Mouse (Mus musculus): ENCODE measurements around the gene Ift52.

Ift52 gene

DNA sequence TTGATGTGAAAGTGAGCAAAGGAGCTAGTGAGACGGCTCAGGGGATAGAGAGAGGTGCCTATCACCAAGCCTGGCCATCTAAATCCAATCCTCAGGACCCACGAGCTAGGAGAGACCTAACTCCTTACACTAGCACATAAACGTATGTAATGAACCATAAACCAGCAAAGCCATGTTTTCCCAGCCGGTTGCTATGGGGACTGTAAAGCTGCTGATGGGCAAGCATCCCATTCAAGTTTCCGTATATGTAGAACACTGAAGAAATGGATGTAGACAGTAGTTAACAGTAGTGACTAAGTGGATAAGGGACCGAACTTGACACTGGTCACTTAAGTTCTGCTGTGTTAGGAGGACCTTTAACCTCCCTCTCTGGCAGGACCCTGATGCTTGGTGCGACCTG lies 56.9 kb downstream of the Ift52 start:
- DNase-seq (ENCODE audit: low read depth, low spot score), result no peak

DNA sequence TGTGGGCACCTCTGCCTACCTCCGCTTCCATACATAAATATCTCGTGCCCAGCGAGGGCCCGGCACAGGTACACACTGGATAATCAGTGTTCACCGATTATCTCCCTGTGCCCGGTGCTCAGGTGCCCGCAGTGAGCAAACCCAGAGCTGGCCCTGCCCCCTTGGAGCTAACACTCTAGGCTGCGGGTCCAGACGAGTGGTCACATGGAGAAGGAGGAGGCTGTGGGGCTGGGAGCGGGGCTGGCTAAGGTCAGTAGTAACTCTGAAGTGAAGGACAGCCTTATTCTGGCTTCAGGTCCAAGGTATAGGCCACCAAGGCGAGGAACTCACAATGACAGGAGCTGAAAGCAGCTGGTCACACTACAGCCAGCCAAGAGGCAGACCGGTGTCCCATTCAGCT lies 57.7 kb downstream of the Ift52 start:
- no peak for DNase-seq (ENCODE audit: low read depth, low spot score)

DNA sequence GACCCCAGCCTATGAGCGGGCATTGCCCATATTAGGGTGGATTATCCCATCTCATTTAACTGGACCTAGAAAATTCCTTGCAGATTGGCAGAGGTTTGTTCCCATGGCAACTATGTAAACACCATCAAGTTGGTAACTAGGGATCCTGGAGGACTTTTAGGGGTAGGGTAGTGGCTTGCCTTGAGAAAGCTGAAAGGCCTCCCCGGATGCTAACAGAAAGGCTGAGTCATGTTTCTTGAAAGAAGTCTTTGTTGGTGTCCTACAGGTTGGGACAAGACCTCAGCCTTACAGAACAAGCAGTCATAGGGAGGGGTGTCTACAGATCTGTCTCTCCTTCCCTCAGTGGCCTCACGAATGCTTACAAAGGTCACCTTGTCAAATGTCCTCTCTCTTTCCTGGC lies 58.1 kb downstream of the Ift52 start:
- DNase-seq (ENCODE audit: low read depth, low spot score), result no peak

DNA sequence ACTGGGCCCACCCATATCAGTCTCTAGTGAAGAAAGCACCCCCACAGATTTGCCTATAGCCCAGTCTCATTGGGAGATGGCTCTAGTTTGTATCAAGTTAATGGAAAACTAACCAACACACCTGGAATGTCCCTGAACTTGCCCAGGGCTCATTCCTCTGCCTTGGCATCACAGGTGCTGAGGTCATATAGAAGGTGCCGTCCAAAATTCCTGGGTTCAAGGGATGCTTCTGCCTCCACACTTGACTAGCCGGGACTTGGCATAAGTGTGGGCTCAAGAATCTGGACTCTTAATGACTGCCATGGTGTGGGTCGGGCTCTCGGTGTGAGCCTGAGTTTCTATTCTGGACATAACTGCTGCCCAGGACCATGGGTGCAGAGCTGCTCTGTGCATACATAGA lies 61.9 kb downstream of the Ift52 start:
- DNase-seq (ENCODE audit: low read depth, low spot score), result no peak

DNA sequence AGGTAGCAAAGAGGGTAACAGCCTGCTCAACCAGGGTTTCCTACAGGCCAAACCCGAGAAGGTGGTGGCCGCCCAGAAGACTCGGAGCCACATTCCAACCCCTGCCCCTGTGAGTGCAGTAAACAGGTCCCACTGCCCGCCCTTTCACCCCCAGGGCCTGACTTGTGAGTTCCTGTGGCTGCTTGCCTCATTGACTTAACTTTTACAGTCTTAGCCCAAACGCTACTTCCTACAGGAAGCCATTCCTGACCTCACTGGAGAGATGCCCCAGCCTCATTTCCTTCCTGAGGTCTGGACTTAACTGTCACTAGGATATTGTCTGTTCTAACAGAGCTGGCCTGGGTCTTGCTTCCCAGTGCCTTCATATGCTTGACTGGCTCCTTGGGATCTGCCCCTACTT lies 65.4 kb downstream of the Ift52 start:
- no peak for DNase-seq (ENCODE audit: low read depth, low spot score)

GRCm38 (mm10) chr2:163084519-163084918 lies 67.4 kb downstream of the Ift52 start:
- no peak for DNase-seq (ENCODE audit: low read depth, low spot score)

GRCm38 (mm10) chr2:163085047-163085446 lies 67.9 kb downstream of the Ift52 start:
- no peak for DNase-seq (ENCODE audit: low read depth, low spot score)

DNA sequence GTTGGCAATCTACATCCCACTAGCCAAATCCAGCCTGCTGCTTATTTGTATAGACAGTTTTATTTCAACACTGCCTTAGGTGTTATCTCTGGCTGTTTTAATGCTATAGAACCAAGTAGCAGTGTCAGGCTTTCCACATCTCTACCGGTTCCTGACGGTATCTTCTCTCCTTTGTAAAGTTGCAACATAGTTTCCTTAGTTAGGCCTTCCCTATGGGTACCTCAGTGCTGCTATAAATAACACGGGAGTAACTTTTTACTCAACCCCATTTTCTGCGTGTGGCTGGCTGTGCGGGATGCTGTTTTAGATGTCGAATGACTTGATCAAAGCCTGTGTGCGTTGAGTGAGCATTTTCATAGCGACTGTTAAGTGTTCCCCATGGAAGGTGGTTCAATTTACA lies 69.4 kb downstream of the Ift52 start:
- DNase-seq (ENCODE audit: low read depth, low spot score), result no peak

GRCm38 (mm10) chr2:163087728-163088127 lies 70.6 kb downstream of the Ift52 start, which contains the start of gene Gtsf1l:
Gtsf1l (minus strand) TSS chr2:163087855.
- DNase-seq (ENCODE audit: low read depth, low spot score), result no peak

DNA sequence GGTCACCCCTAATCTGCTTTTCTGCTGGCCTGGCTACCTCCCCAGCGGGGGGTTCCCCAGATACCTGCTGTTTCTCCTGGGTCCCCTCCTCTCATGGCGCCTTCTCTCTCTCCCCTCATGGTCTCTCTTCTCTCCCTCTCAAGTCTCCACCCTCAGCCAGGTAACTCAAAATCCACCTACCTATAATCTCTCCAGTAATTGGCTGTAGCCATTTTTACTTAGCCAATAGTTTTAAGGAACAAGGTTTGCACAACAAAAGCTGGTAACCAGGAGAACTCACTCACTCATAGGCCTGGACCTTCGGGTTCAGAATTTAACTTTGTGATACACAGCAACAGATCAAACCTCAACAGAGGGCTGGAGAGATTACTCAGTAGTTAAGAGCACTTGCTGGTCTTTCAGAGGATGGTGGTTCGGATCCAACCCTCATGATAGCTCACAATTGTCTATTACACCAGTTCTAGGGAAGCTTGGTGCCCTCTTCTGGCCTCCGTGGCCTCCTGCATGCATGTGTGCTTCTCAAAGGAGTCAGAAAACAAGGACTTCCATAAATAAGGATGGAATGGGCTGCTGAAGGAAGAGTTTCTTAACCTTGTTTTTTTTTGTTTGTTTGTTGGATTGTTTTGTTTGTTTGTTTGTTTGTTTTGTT lies 72.4 kb downstream of the Ift52 start:
- DNase-seq (ENCODE audit: low read depth, low spot score), result no peak

GRCm38 (mm10) chr2:163094909-163095308 lies 77.8 kb downstream of the Ift52 start:
- no peak for DNase-seq (ENCODE audit: low read depth, low spot score)

Data from retina, postnatal 7 days (tissue).